Mouse (Mus musculus): ENCODE data around the gene Ercc4. TPM values are rescaled to one million over a fixed set of nuclear protein-coding genes. Genes with fewer than 3 reads are reported as not detected.

Gene Ercc4
- polyA plus RNA-seq, 2 experiments: 3.1 TPM

- Histone ChIP-seq H3K36me3 (replicated peaks; ENCODE audit: control insufficient read depth, insufficient read depth, low read depth) (peaks cover 7% of the 10 kb centered on the region), H3K27ac (no peak overlapping the region), H3K9ac (replicated peaks) (no peak overlapping the region), H3K4me3 (ENCODE audit: insufficient read depth in 1 of 2, low read depth in 2 of 2, low read length in 2 of 2) (no peak overlapping the region), H3K4me2 (ENCODE audit: low read depth) (no peak overlapping the region), H3K4me1 (replicated peaks; ENCODE audit: control insufficient read depth in 2 of 2, insufficient read depth in 2 of 2, low read length in 1 of 2) (no peaks in the 10 kb centered on the region), H3K9me3 (ENCODE audit: control insufficient read depth, low read length) (no peaks in the 10 kb centered on the region), H3K27me3 (ENCODE audit: control insufficient read depth, insufficient read depth, low read length) (no peaks in the 10 kb centered on the region)
- TF ChIP-seq CTCF (IDR thresholded peaks at IDR 0.05; ENCODE audit: low read depth) (peak; percentile 88), EP300 (IDR thresholded peaks at IDR 0.05; ENCODE audit: low read depth) (no peak)
- ATAC-seq (ENCODE audit: insufficient read depth) (no peak), DNase-seq (ENCODE audit: low read depth in 3 of 3, low spot score in 3 of 3) (no peak)
- WGBS (ENCODE audit: insufficient replicate concordance): 59% methylated on average over 14 of the region's 14 CpGs
Observed at GRCm38 (mm10) chr16:13130412-13130811, 20.9 kb downstream of the Ercc4 start.

DNA sequence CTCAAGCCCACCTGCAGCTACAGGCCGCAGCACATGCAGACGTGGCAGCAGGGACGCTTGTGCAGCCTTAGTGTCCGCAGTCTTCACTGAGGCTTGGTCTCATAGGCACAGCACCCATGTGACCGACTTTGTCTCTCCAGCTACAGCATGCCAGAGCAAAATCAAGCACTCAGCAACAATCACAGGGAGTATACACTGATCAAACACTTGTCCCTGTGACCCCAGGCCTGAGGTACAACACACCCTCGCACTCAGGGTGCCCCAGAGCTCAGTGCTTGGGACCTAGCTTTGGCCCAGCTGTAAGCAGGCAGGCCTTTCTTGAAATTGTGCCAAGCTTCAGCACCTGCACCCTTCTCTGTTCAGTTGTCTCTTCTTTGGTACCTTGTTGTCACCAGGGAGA is 31.7 kb downstream of the Ercc4 start:
- no peak overlapping the region for H3K27ac ChIP-seq
- H3K27me3 ChIP-seq (ENCODE audit: control insufficient read depth, insufficient read depth, low read length): no peaks in the 10 kb centered on the region
- no peaks in the 10 kb centered on the region for H3K9me3 ChIP-seq (ENCODE audit: control insufficient read depth, low read length)
- no peaks in the 10 kb centered on the region for H3K4me1 ChIP-seq (replicated peaks; ENCODE audit: control insufficient read depth in 2 of 2, insufficient read depth in 2 of 2, low read length in 1 of 2)
- no peaks in the 10 kb centered on the region; the same call in 1 of the 2 replicates for H3K36me3 ChIP-seq (replicated peaks; ENCODE audit: control insufficient read depth, insufficient read depth, low read depth)
- no peak overlapping the region for H3K9ac ChIP-seq (replicated peaks)
- H3K4me3 ChIP-seq (ENCODE audit: insufficient read depth in 1 of 2, low read depth in 2 of 2, low read length in 2 of 2): no peak overlapping the region
- no peak for DNase-seq (ENCODE audit: low read depth in 3 of 3, low spot score in 3 of 3)
- ATAC-seq (ENCODE audit: insufficient read depth): no peak
- no peak overlapping the region for H3K4me2 ChIP-seq (ENCODE audit: low read depth)
- 77% methylated on average over 6 of the region's 6 CpGs for WGBS (ENCODE audit: insufficient replicate concordance)
- TF ChIP-seq CTCF (IDR thresholded peaks at IDR 0.05; ENCODE audit: low read depth) (no peak), EP300 (IDR thresholded peaks at IDR 0.05; ENCODE audit: low read depth) (no peak)

- no peaks in the 10 kb centered on the region; the same call in none of the 2 replicates for H3K36me3 ChIP-seq (replicated peaks; ENCODE audit: control insufficient read depth, insufficient read depth, low read depth)
Observed at GRCm38 (mm10) chr16:13143932-13144331, 34.4 kb downstream of the Ercc4 start.

GRCm38 (mm10) chr16:13144682-13145410 is 35.4 kb downstream of the Ercc4 start:
- WGBS (ENCODE audit: insufficient replicate concordance): 77% methylated on average over 10 of the region's 10 CpGs
- no peak for ATAC-seq (ENCODE audit: insufficient read depth)
- H3K36me3 ChIP-seq (replicated peaks; ENCODE audit: control insufficient read depth, insufficient read depth, low read depth): no peaks in the 10 kb centered on the region; the same call in none of the 2 replicates

More at GRCm38 (mm10) chr16:13143932-13144331, 34.4 kb downstream of the Ercc4 start:
- Histone ChIP-seq H3K9me3 (ENCODE audit: control insufficient read depth, low read length) (no peaks in the 10 kb centered on the region), H3K4me2 (ENCODE audit: low read depth) (no peak overlapping the region), H3K9ac (replicated peaks) (no peak overlapping the region), H3K27ac (no peak overlapping the region), H3K27me3 (ENCODE audit: control insufficient read depth, insufficient read depth, low read length) (no peaks in the 10 kb centered on the region), H3K4me3 (ENCODE audit: insufficient read depth in 1 of 2, low read depth in 2 of 2, low read length in 2 of 2) (no peak overlapping the region), H3K4me1 (replicated peaks; ENCODE audit: control insufficient read depth in 2 of 2, insufficient read depth in 2 of 2, low read length in 1 of 2) (no peaks in the 10 kb centered on the region)
- ATAC-seq (ENCODE audit: insufficient read depth) (no peak), DNase-seq (ENCODE audit: low read depth in 3 of 3, low spot score in 3 of 3) (no peak)
- 78% methylated on average over 7 of the region's 7 CpGs for WGBS (ENCODE audit: insufficient replicate concordance)
- TF ChIP-seq CTCF (IDR thresholded peaks at IDR 0.05; ENCODE audit: low read depth): no peak
- no peak for TF ChIP-seq EP300 (IDR thresholded peaks at IDR 0.05; ENCODE audit: low read depth)

GRCm38 (mm10) chr16:13146231-13146630 is 36.7 kb downstream of the Ercc4 start:
- TF ChIP-seq EP300 (IDR thresholded peaks at IDR 0.05; ENCODE audit: low read depth): no peak
- TF ChIP-seq CTCF (IDR thresholded peaks at IDR 0.05; ENCODE audit: low read depth): no peak
- Histone ChIP-seq H3K36me3 (replicated peaks; ENCODE audit: control insufficient read depth, insufficient read depth, low read depth) (no peaks in the 10 kb centered on the region; the same call in none of the 2 replicates), H3K27ac (no peak overlapping the region), H3K4me3 (ENCODE audit: insufficient read depth in 1 of 2, low read depth in 2 of 2, low read length in 2 of 2) (no peak overlapping the region), H3K27me3 (ENCODE audit: control insufficient read depth, insufficient read depth, low read length) (no peaks in the 10 kb centered on the region), H3K4me1 (replicated peaks; ENCODE audit: control insufficient read depth in 2 of 2, insufficient read depth in 2 of 2, low read length in 1 of 2) (no peaks in the 10 kb centered on the region), H3K9me3 (ENCODE audit: control insufficient read depth, low read length) (no peaks in the 10 kb centered on the region), H3K4me2 (ENCODE audit: low read depth) (no peak overlapping the region), H3K9ac (replicated peaks) (no peak overlapping the region)
- DNase-seq (ENCODE audit: low read depth in 3 of 3, low spot score in 3 of 3): no peak
- ATAC-seq (ENCODE audit: insufficient read depth): no peak
- WGBS (ENCODE audit: insufficient replicate concordance): 73% methylated on average over 4 of the region's 4 CpGs

More at GRCm38 (mm10) chr16:13144682-13145410, 35.4 kb downstream of the Ercc4 start:
- H3K9me3 ChIP-seq (ENCODE audit: control insufficient read depth, low read length): no peaks in the 10 kb centered on the region
- DNase-seq (ENCODE audit: low read depth in 3 of 3, low spot score in 3 of 3): no peak
- H3K27me3 ChIP-seq (ENCODE audit: control insufficient read depth, insufficient read depth, low read length): no peaks in the 10 kb centered on the region
- no peaks in the 10 kb centered on the region for H3K4me1 ChIP-seq (replicated peaks; ENCODE audit: control insufficient read depth in 2 of 2, insufficient read depth in 2 of 2, low read length in 1 of 2)
- H3K4me2 ChIP-seq (ENCODE audit: low read depth): no peak overlapping the region
- no peak for TF ChIP-seq EP300 (IDR thresholded peaks at IDR 0.05; ENCODE audit: low read depth)
- TF ChIP-seq CTCF (IDR thresholded peaks at IDR 0.05; ENCODE audit: low read depth): no peak
- no peak overlapping the region for H3K27ac ChIP-seq
- H3K4me3 ChIP-seq (ENCODE audit: insufficient read depth in 1 of 2, low read depth in 2 of 2, low read length in 2 of 2): no peak overlapping the region
- no peak overlapping the region for H3K9ac ChIP-seq (replicated peaks)

Data from liver, embryonic 14.5 days (tissue).